Mouse (Mus musculus) embryo, embryonic 10 days (tissue): Measurements from ENCODE around the gene Dcun1d4.
"Not testable (repeated sequence)": the region's sequence is repeated elsewhere in the genome, so short reads cannot be mapped to it uniquely, and the experiment has no call there.

ENCODE experiments used
- DNase-seq: peaks from one replicate; pipeline ENCODE4 v3.0.0-alpha.2; 2015; ENCODE audit warnings: low spot score

Dcun1d4 gene

DNA sequence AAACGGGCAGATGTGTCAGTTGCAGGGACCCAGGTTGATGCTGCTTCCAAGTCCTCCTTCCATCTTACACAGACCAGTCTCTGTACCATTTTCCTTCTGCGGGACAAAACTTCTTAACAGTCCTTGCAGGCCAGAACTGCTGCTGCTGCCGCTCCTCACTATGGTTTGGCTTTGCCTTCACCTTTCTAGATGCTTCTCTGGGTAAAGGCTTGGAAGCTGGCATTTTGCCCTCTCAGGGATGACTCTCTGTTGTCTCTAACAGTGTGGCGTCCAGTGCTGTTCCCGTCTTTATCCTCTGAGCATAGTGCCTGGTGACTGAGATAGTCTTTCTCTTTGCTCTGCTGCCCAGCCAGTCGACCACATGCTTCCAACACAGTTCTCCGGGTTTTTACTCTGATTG is 66.5 kb downstream of the Dcun1d4 start:
- no peak for DNase-seq

DNA sequence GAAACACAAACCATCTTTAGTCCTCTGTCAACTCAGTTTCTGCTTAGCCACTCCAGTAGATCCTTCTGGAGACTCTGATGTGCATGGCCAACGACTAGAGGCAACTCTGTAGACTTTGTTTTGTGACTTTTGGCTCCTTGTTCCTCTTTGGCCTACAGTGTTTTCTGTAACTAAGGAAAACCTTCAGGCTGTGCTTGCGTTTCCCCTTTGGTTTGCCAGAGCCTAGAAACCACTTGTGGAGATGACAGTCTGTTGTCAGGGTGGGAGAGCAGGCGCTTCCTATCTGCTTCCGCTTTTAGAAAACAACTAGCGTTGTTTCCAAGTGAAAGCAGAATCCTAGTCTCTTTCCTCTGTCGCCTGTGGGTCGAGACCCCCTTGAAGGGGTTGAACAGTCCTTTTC is 67.4 kb downstream of the Dcun1d4 start:
- no peak for DNase-seq

GRCm38 (mm10) chr5:73548838-73549237 is 68.0 kb downstream of the Dcun1d4 start:
- no peak for DNase-seq

DNA sequence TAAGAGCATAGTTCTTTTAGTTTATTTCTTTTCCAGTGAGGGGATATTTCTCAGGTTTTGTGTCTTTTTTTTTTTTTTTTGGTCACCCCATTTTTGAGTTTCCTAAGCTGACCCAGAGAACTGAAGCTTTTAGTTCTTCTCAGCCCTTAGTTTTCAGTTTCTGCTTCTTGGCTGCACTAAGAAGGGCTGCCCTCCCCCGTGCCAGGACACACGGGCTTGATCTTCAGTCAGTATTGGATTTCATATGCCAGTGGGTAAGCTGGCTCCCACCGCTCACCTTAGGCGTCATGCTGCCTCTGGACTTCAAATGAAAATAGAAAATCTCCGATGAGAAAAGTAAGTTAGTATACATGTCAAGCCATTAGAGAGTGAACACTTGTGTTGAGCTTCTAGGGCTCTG is 71.0 kb downstream of the Dcun1d4 start:
- DNase-seq, result no peak

GRCm38 (mm10) chr5:73553903-73554302 is 73.1 kb downstream of the Dcun1d4 start:
- no peak for DNase-seq

- DNase-seq, result no peak
Observed at GRCm38 (mm10) chr5:73555096-73555852, 74.5 kb downstream of the Dcun1d4 start.

DNA sequence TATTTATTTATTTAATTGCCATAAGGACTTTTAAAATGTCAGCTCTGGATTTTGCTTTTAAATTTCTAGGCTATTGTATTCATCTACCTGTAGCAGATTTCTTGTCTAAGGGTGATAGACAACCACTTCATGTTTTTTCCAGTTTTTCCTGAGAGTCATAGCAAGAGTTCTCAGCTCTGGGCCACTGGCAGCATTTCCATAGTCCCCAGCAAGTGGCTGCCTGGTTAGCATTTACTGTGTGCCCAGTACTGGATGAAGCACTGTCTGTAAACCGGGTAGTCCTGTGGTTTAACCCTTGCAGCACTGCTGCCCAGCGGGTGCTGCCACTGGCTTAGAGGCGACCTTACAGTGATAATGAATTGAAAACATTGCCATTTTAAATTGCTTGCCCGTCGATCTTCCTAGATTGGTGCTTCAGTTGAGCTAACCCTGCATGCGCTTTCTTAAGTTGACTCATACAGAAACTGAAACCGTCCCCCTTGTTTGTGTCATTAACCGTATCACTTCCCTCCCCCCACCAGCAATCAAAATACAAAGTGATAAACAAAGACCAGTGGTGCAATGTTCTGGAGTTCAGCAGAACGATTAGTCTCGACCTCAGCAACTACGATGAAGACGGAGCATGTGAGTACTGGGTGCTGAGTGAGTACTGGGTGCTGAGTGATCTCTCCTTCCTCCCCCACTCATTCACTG is 76.1 kb downstream of the Dcun1d4 start:
- no peak for DNase-seq

GRCm38 (mm10) chr5:73558756-73559155 is 78.0 kb downstream of the Dcun1d4 start:
- DNase-seq, result no peak

GRCm38 (mm10) chr5:73564038-73564437 is 83.2 kb downstream of the Dcun1d4 start:
- no peak for DNase-seq

DNA sequence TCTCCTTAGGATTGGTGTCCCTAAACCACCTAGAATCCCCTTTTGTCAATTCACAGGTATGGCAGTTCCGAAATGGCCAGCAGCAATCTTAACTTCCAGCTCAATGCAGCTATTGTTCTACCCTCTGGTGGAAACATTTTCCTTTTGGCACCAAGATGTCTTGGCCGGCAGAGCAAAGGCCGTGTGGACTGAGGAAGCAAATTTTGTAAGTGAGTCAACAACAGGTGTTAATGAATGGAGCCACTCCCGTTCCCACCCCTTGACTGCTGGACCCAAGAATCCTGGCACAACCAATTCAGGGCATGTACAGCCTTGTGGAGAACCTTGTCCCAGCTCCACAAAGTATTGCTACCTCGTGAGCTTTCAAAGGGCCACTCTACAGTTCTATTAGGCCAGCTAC is 85.3 kb downstream of the Dcun1d4 start:
- no peak for DNase-seq

DNA sequence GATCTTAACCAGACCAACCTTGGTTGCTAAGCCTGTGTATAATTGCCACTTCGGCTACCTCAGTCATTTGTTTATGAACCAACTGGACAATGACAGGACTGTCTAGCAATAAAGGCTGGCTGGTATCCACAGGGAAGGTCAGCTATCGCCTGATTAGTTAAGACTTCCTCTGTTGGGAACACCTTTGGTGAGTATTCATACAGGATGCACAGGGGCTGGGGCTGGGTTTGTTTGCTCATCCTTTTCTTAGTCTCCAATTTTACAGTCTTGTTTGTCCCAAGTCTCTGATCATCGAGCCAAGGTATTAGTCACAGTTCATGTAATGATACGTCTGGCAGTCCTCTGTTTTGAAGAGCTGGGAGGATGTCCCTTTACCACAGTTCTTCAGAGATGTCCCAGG is 86.1 kb downstream of the Dcun1d4 start:
- DNase-seq, result no peak

DNA sequence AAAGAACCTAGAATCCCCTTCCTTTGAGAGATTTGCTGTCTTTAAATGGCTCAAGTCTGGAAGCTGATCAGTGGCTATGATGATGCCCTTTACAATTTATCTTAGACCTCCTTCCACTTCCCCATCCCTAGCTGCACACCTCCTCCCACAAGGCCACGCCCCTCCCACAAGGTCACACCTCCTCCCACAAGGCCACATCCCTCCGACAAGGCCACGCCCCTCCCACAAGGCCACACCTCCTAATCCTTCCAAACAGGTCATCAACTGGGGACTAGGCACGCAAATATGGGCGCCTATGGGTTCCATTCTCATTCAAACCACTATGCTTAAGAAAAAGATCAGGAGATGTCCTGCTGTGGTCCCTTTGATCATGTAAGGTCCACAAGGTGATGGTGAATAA is 88.4 kb downstream of the Dcun1d4 start:
- DNase-seq, result no peak

- no peak for DNase-seq
Observed at GRCm38 (mm10) chr5:73571395-73572156, 90.8 kb downstream of the Dcun1d4 start.

- DNase-seq, result no peak
Observed at GRCm38 (mm10) chr5:73572846-73573245, 92.0 kb downstream of the Dcun1d4 start.

GRCm38 (mm10) chr5:73573789-73574188 is 93.0 kb downstream of the Dcun1d4 start:
- DNase-seq, result no peak

GRCm38 (mm10) chr5:73574616-73575015 is 93.8 kb downstream of the Dcun1d4 start:
- DNase-seq, result no peak

DNA sequence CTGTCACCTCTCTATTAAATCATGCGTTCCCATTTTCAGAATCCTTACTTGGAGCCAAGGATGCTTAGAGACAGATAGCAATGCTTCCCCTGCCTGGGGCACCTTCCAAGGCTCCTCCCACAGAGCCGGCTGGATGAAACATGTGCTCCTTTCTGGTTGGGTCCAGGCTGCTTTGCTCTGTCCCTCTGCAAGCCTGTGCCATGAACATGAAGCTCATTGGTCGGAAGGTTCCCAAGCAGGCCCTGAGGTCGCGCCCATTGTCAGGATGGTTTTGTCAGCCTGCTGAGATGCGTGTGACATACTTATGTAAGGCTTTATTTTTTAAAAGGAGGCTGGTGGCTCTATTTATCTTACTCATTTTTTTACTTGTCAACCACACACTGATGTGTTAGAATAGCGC is 95.9 kb downstream of the Dcun1d4 start:
- no peak for DNase-seq

- no peak for DNase-seq
Observed at GRCm38 (mm10) chr5:73578131-73578530, 97.3 kb downstream of the Dcun1d4 start.

DNA sequence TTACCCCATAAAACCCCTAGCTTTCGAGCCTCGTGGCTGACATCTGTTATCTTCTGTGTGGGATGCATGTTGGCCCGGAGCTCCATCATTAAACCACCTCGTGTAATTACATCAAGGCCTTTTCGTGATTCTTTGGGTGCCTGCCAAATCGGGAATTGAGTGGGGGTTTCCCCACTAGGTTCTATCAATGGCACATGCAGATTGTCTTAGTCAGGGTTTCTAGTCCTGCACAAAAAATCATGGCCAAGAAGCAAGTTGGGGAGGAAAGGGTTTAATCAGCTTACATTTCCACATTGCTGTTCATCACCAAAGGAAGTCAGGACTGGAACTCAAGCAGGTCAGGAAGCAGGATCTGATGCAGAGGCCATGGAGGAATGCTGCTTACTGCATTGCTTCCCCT is 103.2 kb downstream of the Dcun1d4 start:
- DNase-seq, result not testable (repeated sequence)

DNA sequence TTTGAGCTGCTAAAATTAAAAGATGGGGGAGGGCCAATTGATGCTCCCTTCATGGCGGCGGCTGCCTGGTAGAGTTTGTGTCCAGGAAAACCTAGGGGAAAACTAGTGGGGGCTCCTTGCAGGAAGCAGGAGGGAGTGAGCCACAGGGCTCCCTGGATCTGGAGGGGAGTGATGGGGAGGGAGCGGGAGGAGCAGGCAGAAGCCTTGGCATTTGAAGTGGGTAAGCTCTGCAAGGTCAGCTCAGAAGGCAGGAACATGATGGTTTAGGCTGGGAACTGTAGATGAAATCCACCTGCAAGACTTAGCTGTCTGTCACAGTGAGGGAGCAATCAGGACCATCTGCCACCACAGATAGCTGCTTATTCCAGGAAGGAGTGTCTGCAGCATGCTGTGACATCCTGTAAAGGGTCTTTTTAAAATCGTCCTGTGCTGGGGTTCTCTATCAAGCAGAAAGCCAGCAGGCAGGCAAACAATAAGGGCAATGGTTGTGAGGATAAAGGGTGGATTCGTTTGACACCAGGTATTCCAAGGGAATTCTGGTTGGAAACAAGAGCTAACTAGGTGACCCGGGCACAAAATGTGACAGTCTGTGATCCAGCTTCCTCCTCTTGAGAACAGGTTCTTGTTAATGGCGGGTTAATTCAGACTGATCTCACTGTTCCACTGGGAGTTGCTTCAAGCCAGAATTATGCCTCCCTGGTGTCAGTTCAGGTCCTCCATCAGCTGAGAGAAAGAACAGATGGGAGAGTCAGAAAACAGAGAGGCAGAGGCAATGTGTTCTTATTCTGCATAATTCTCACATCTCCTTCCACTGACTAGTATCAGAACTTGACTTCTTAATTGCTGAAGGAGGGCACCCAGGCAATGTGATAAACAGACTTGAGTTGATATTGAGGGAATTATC is 104.7 kb downstream of the Dcun1d4 start:
- DNase-seq, result no peak

- no peak for DNase-seq
Observed at GRCm38 (mm10) chr5:73586597-73586996, 105.8 kb downstream of the Dcun1d4 start.

DNA sequence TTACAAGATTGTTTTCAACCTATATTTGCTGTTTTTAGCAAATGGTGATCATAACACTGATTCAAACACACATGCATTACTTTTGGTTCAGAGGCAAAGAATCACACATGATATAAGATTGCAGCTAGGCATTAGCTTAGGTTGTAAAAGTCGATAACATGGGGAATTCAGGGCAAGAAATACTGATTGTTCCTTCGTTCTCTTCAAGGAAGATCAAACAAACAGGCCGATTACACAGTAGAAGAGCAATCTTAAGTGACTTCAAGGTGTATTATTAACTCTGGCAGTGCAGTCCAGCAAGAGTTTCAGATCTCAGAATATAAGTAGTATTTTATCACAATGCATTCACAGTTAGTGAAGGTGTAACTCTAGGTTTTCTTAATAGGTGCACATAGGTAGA is 106.3 kb downstream of the Dcun1d4 start:
- DNase-seq, result no peak
